Mouse (Mus musculus): Measurements from ENCODE around the gene Krt84.

- no peak for TF ChIP-seq POLR2A (IDR thresholded peaks at IDR 0.05; ENCODE audit: control insufficient read depth, extremely low read depth, insufficient read depth, low read length, poor library complexity)
- no peak for TF ChIP-seq CTCF (IDR thresholded peaks at IDR 0.05; ENCODE audit: borderline replicate concordance, control insufficient read depth, extremely low read depth, insufficient read depth, low read length, poor library complexity)
These were observed 53.0 kb downstream of the Krt84 start for GRCm38 (mm10) chr15:101479666-101480060.

All from thymus, adult 2 months (tissue).